Mouse (Mus musculus): Measurements from ENCODE around the gene Relt. TPM values are rescaled to one million over a fixed set of nuclear protein-coding genes. Genes with fewer than 3 reads are reported as not detected.

Relt gene
- polyA plus RNA-seq, 1 experiment from 2014 or later: 2.1 TPM

DNA sequence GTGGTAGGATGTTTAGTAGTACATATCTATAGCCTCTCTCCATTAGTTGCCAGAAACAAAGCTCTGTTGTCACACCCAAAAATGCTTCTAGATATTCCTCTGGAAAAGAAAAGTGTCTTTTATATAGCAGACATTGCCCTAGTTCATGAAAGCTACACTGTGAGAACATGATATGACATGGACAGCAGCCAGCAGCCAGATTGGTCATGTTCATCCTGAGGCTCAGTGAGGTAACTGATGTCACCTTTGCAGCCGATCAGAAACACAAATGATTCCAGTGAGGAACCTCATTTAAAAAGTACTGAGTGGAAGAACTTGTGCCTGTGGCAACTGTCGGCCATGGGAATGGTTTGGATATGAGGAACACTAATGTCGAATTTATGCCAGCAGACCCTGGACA is 38.6 kb downstream of the Relt start:
- no peak for ATAC-seq (replicated peaks; ENCODE audit: low FRiP score, low read depth)
- WGBS: 97% methylated on average over 3 of the region's 3 CpGs
- H3K4me2 ChIP-seq (ENCODE audit: low read length): no peak overlapping the region

GRCm38 (mm10) chr7:100818401-100819064 is 44.7 kb downstream of the Relt start:
- H3K4me1 ChIP-seq (replicated peaks; ENCODE audit: insufficient read depth, low read length): no peaks in the 10 kb centered on the region
- WGBS: 88% methylated on average over 4 of the region's 4 CpGs
- H3K4me2 ChIP-seq (ENCODE audit: low read length): no peak overlapping the region
- no peak for ATAC-seq (replicated peaks; ENCODE audit: low FRiP score, low read depth)
- H3K9ac ChIP-seq (ENCODE audit: low read depth, low read length): no peak overlapping the region
- no peak overlapping the region for H3K4me3 ChIP-seq (replicated peaks; ENCODE audit: low read depth, low read length)
- TF ChIP-seq CTCF (IDR thresholded peaks at IDR 0.05; ENCODE audit: low read depth): peak; percentile 71
- H3K27ac ChIP-seq: no peak overlapping the region
- H3K36me3 ChIP-seq (ENCODE audit: insufficient read depth, low read length): 0 out of 2 replicates have a peak, but pooled peaks cover 2% of the 10 kb centered on the region
- DNase-seq (ENCODE audit: low spot score): peak; percentile 50
- no peaks in the 10 kb centered on the region for H3K27me3 ChIP-seq (ENCODE audit: insufficient read depth, low read length)
- no peaks in the 10 kb centered on the region for H3K9me3 ChIP-seq (replicated peaks; ENCODE audit: low read length)

More for the DNA sequence above, 38.6 kb downstream of the Relt start:
- Histone ChIP-seq H3K4me3 (replicated peaks; ENCODE audit: low read depth, low read length) (no peak overlapping the region), H3K27me3 (ENCODE audit: insufficient read depth, low read length) (no peaks in the 10 kb centered on the region), H3K9me3 (replicated peaks; ENCODE audit: low read length) (no peaks in the 10 kb centered on the region), H3K9ac (ENCODE audit: low read depth, low read length) (no peak overlapping the region), H3K27ac (no peak overlapping the region), H3K4me1 (replicated peaks; ENCODE audit: insufficient read depth, low read length) (no peaks in the 10 kb centered on the region), H3K36me3 (ENCODE audit: insufficient read depth, low read length) (no peaks in the 10 kb centered on the region)
- DNase-seq (ENCODE audit: low spot score): no peak
- TF ChIP-seq CTCF (IDR thresholded peaks at IDR 0.05; ENCODE audit: low read depth): no peak

GRCm38 (mm10) chr7:100817442-100817760 is 45.8 kb downstream of the Relt start:
- Histone ChIP-seq H3K4me3 (replicated peaks; ENCODE audit: low read depth, low read length) (no peak overlapping the region), H3K4me2 (ENCODE audit: low read length) (no peak overlapping the region), H3K9me3 (replicated peaks; ENCODE audit: low read length) (no peaks in the 10 kb centered on the region), H3K9ac (ENCODE audit: low read depth, low read length) (no peak overlapping the region), H3K27ac (no peak overlapping the region), H3K27me3 (ENCODE audit: insufficient read depth, low read length) (no peaks in the 10 kb centered on the region), H3K4me1 (replicated peaks; ENCODE audit: insufficient read depth, low read length) (no peaks in the 10 kb centered on the region), H3K36me3 (ENCODE audit: insufficient read depth, low read length) (0 out of 2 replicates have a peak, but pooled peaks cover 2% of the 10 kb centered on the region)
- ATAC-seq (replicated peaks; ENCODE audit: low FRiP score, low read depth) (no peak), DNase-seq (ENCODE audit: low spot score) (no peak)
- WGBS: 75% methylated on average over 2 of the region's 2 CpGs
- TF ChIP-seq CTCF (IDR thresholded peaks at IDR 0.05; ENCODE audit: low read depth): no peak

GRCm38 (mm10) chr7:100816759-100817441 is 46.3 kb downstream of the Relt start:
- no peak for DNase-seq (ENCODE audit: low spot score)
- no peak for ATAC-seq (replicated peaks; ENCODE audit: low FRiP score, low read depth)
- no peaks in the 10 kb centered on the region for H3K9me3 ChIP-seq (replicated peaks; ENCODE audit: low read length)

GRCm38 (mm10) chr7:100815900-100816570 is 47.2 kb downstream of the Relt start:
- no peaks in the 10 kb centered on the region for H3K27me3 ChIP-seq (ENCODE audit: insufficient read depth, low read length)
- no peak overlapping the region for H3K9ac ChIP-seq (ENCODE audit: low read depth, low read length)
- no peak overlapping the region for H3K27ac ChIP-seq
- H3K9me3 ChIP-seq (replicated peaks; ENCODE audit: low read length): no peaks in the 10 kb centered on the region
- ATAC-seq (replicated peaks; ENCODE audit: low FRiP score, low read depth): no peak
- no peak overlapping the region for H3K4me2 ChIP-seq (ENCODE audit: low read length)
- no peak overlapping the region for H3K4me3 ChIP-seq (replicated peaks; ENCODE audit: low read depth, low read length)
- WGBS: 73% methylated on average over 8 of the region's 8 CpGs
- no peaks in the 10 kb centered on the region for H3K4me1 ChIP-seq (replicated peaks; ENCODE audit: insufficient read depth, low read length)
- no peak for TF ChIP-seq CTCF (IDR thresholded peaks at IDR 0.05; ENCODE audit: low read depth)
- DNase-seq (ENCODE audit: low spot score): no peak
- H3K36me3 ChIP-seq (ENCODE audit: insufficient read depth, low read length): 0 out of 2 replicates have a peak, but pooled peaks cover 2% of the 10 kb centered on the region

More at GRCm38 (mm10) chr7:100816759-100817441, 46.3 kb downstream of the Relt start:
- 0 out of 2 replicates have a peak, but pooled peaks cover 2% of the 10 kb centered on the region for H3K36me3 ChIP-seq (ENCODE audit: insufficient read depth, low read length)
- H3K4me3 ChIP-seq (replicated peaks; ENCODE audit: low read depth, low read length): no peak overlapping the region
- no peak for TF ChIP-seq CTCF (IDR thresholded peaks at IDR 0.05; ENCODE audit: low read depth)
- no peaks in the 10 kb centered on the region for H3K27me3 ChIP-seq (ENCODE audit: insufficient read depth, low read length)
- no peak overlapping the region for H3K27ac ChIP-seq
- 67% methylated on average over 6 of the region's 6 CpGs for WGBS
- no peak overlapping the region for H3K4me2 ChIP-seq (ENCODE audit: low read length)
- H3K9ac ChIP-seq (ENCODE audit: low read depth, low read length): no peak overlapping the region
- no peaks in the 10 kb centered on the region for H3K4me1 ChIP-seq (replicated peaks; ENCODE audit: insufficient read depth, low read length)

- no peak for TF ChIP-seq CTCF (IDR thresholded peaks at IDR 0.05; ENCODE audit: low read depth)
- WGBS: 92% methylated on average over 5 of the region's 5 CpGs
- ATAC-seq (replicated peaks; ENCODE audit: low FRiP score, low read depth): no peak
Observed at GRCm38 (mm10) chr7:100812641-100813040, 50.6 kb downstream of the Relt start.

More at GRCm38 (mm10) chr7:100812641-100813040, 50.6 kb downstream of the Relt start:
- DNase-seq (ENCODE audit: low spot score): no peak
- no peaks in the 10 kb centered on the region for H3K27me3 ChIP-seq (ENCODE audit: insufficient read depth, low read length)
- no peak overlapping the region for H3K9ac ChIP-seq (ENCODE audit: low read depth, low read length)
- H3K36me3 ChIP-seq (ENCODE audit: insufficient read depth, low read length): 0 out of 2 replicates have a peak, but pooled peaks cover 2% of the 10 kb centered on the region
- no peak overlapping the region for H3K4me2 ChIP-seq (ENCODE audit: low read length)
- no peaks in the 10 kb centered on the region for H3K9me3 ChIP-seq (replicated peaks; ENCODE audit: low read length)
- no peaks in the 10 kb centered on the region for H3K4me1 ChIP-seq (replicated peaks; ENCODE audit: insufficient read depth, low read length)
- H3K27ac ChIP-seq: no peak overlapping the region
- no peak overlapping the region for H3K4me3 ChIP-seq (replicated peaks; ENCODE audit: low read depth, low read length)
